Mouse (Mus musculus) forebrain, postnatal 0 days (tissue): ENCODE measurements around the gene Clpx. TPM values are rescaled to one million over a fixed set of nuclear protein-coding genes. Genes with fewer than 3 reads are reported as not detected.

Experiments used
- ATAC-seq: fragments of 200-750 bp; cut with Nextera tagmentation; 2 replicates; pipeline ENCODE4 v1.8.0; 2017; ENCODE audit warnings: mild to moderate bottlenecking, moderate library complexity
- DNase-seq: peaks from one replicate; pipeline ENCODE4 v3.0.0-alpha.2; 2015
- H3K27ac ChIP-seq: fragments of 300-500 bp; sonication (generic); 2 replicates; pipeline ENCODE4 v1.5.1; 2014; ENCODE audit warnings: low read depth, mild to moderate bottlenecking, antibody characterized with exemption, low read length, moderate library complexity, mixed read lengths
- H3K27me3 ChIP-seq: fragments of 300-500 bp; sonication (generic); 2 replicates; pipeline ENCODE4 v1.6.1; 2014; ENCODE audit warnings: mild to moderate bottlenecking, low read length, mixed read lengths; ENCODE audit not compliant: insufficient read depth
- H3K36me3 ChIP-seq: fragments of 300-500 bp; sonication (generic); 2 replicates; pipeline ENCODE4 v1.6.1; 2014; ENCODE audit warnings: mild to moderate bottlenecking, moderate library complexity; ENCODE audit not compliant: insufficient read depth
- H3K4me1 ChIP-seq: fragments of 300-500 bp; sonication (generic); 2 replicates; pipeline ENCODE4 v1.6.1; 2014; ENCODE audit warnings: antibody characterized with exemption; ENCODE audit not compliant: insufficient read depth
- H3K4me2 ChIP-seq: fragments of 300-500 bp; sonication (generic); 2 replicates; pipeline ENCODE4 v1.6.1; 2014; ENCODE audit warnings: low read depth, mild to moderate bottlenecking, moderate library complexity
- H3K4me3 ChIP-seq: fragments of 300-500 bp; sonication (generic); 2 replicates; pipeline ENCODE4 v1.5.1; 2014; ENCODE audit warnings: low read depth, low read length, mixed read lengths
- H3K9ac ChIP-seq: fragments of 300-500 bp; sonication (generic); 2 replicates; pipeline ENCODE4 v1.6.1; 2014; ENCODE audit warnings: mild to moderate bottlenecking
- H3K9me3 ChIP-seq: fragments of 300-500 bp; sonication (generic); 2 replicates; pipeline ENCODE4 v1.6.1; 2016; ENCODE audit warnings: low read length
- CTCF ChIP-seq: sonication (generic); IDR thresholded peaks from 2 replicates; pipeline ENCODE4 v1.5.1; 2016; ENCODE audit warnings: antibody characterized with exemption, control low read depth, low read depth
- WGBS: fragments of 180-500 bp; shearing (Covaris S2); extraction: QIAGEN DNeasy Blood & Tissue Kit; methylation state at CpG from one replicate; pipeline ENCODE4 v1.1.7; 2014; 5-methylcytosine and 5-hydroxymethylcytosine counted together
- polyA plus RNA-seq: library from polyadenylated mRNA; unstranded; fragments of >200 nt; fragmentation: Nextera tagmentation; extraction: Ambion mirVana; gene quantifications from 2 replicates; pipeline ENCODE4 v1.2.1, GENCODE M21; 2015
- total RNA-seq: library from RNA; depleted of rRNA; stranded (reverse); fragments of >200 nt; gene quantifications from 2 replicates; pipeline ENCODE4 v1.2.3, GENCODE M21; 2014; rRNA removed

Gene Clpx
- total and polyA plus RNA-seq, 2 experiments from 2014 or later = 34.9 to 38.7 TPM

- ATAC-seq (no peak), DNase-seq (no peak)
- Histone ChIP-seq H3K4me3 (no peak overlapping the region), H3K27ac (no peak overlapping the region), H3K9ac (no peak overlapping the region), H3K36me3 (peaks cover 16% of the 10 kb centered on the region), H3K4me1 (no peaks in the 10 kb centered on the region), H3K4me2 (no peak overlapping the region), H3K9me3 (no peaks in the 10 kb centered on the region), H3K27me3 (no peaks in the 10 kb centered on the region)
- no peak for TF ChIP-seq CTCF
- 67% methylated on average over 9 of the region's 9 CpGs for WGBS
Measured at GRCm38 (mm10) chr9:65375163-65375934, 81.3 kb downstream of the Clpx start.

Other genes starting within 250 kb of the Clpx start
- 28.2 and 30.7 TPM in 2 replicates for gene Igdcc4, start 192.8 kb upstream of the Clpx start, total RNA-seq
- 6.4 and 9.6 TPM in 2 replicates for gene Igdcc4, start 192.8 kb upstream of the Clpx start, polyA plus RNA-seq
- 2.7 and 3.0 TPM in 2 replicates for gene Igdcc3, start 153.1 kb upstream of the Clpx start, total RNA-seq
- 2.6 and 4.2 TPM in 2 replicates for gene Igdcc3, start 153.1 kb upstream of the Clpx start, polyA plus RNA-seq
- gene Parp16, start 98.9 kb upstream of the Clpx start, total RNA-seq = 6.1 and 6.3 TPM in 2 replicates
- gene Parp16, start 98.9 kb upstream of the Clpx start, polyA plus RNA-seq = 4.2 and 6.7 TPM in 2 replicates
- 0.14 and 0.46 TPM in 2 replicates for gene Cilp, start 29.1 kb upstream of the Clpx start, total RNA-seq
- 0.09 and 0.16 TPM in 2 replicates for gene Cilp, start 29.1 kb upstream of the Clpx start, polyA plus RNA-seq
- gene Pdcd7, start 51.8 kb downstream of the Clpx start, total RNA-seq = 21.8 and 22.0 TPM in 2 replicates
- gene Pdcd7, start 51.8 kb downstream of the Clpx start, polyA plus RNA-seq = 8.5 and 9.2 TPM in 2 replicates
- 3.5 and 7.4 TPM in 2 replicates for gene Ubap1l, start 66.8 kb downstream of the Clpx start, total RNA-seq
- gene Ubap1l, start 66.8 kb downstream of the Clpx start, polyA plus RNA-seq = 0.29 and 0.59 TPM in 2 replicates
- 1.6 and 1.7 TPM in 2 replicates for gene Kbtbd13, start 97.4 kb downstream of the Clpx start, total RNA-seq
- gene Kbtbd13, start 97.4 kb downstream of the Clpx start, polyA plus RNA-seq = 0.68 and 0.83 TPM in 2 replicates
- 7.5 and 8.2 TPM in 2 replicates for gene Rasl12, start 104.2 kb downstream of the Clpx start, total RNA-seq
- 4.2 and 4.6 TPM in 2 replicates for gene Rasl12, start 104.2 kb downstream of the Clpx start, polyA plus RNA-seq
- gene Slc51b, start 128.7 kb downstream of the Clpx start, total RNA-seq = not detected in 2 replicates
- gene Slc51b, start 128.7 kb downstream of the Clpx start, polyA plus RNA-seq = not detected in 2 replicates
- 18.1 and 19.3 TPM in 2 replicates for gene Mtfmt, start 141.5 kb downstream of the Clpx start, total RNA-seq
- 13.7 and 19.0 TPM in 2 replicates for gene Mtfmt, start 141.5 kb downstream of the Clpx start, polyA plus RNA-seq
- 62.0 and 92.1 TPM in 2 replicates for gene Spg21, start 166.7 kb downstream of the Clpx start, total RNA-seq
- gene Spg21, start 166.7 kb downstream of the Clpx start, polyA plus RNA-seq = 121 and 133 TPM in 2 replicates
- 3.3 TPM in 2 replicates for gene Ankdd1a, start 225.9 kb downstream of the Clpx start, total RNA-seq
- 0.25 and 0.50 TPM in 2 replicates for gene Ankdd1a, start 225.9 kb downstream of the Clpx start, polyA plus RNA-seq